Mouse (Mus musculus) CH12.LX (cell line): ENCODE results near the gene Rab29. TPM values are rescaled to one million over a fixed set of nuclear protein-coding genes. Genes with fewer than 3 reads are reported as not detected.

Source experiments
- DNase-seq: peaks from one replicate; pipeline ENCODE4 v3.0.0-alpha.2; 2013; ENCODE audit errors: extremely low read depth
- H3K27ac ChIP-seq: 2 replicates; pipeline ENCODE4 v1.5.1; 2012; ENCODE audit warnings: low read depth, mild to moderate bottlenecking, control low read depth, moderate library complexity; ENCODE audit not compliant: insufficient read depth
- H3K27me3 ChIP-seq: replicated peaks from 2 replicates; pipeline ENCODE3; 2012; ENCODE audit warnings: inconsistent platforms
- H3K36me3 ChIP-seq, 2 experiments: replicated peaks in 1 of 2; 2 replicates each; pipeline versions ENCODE3 to v1.6.1; 2012; ENCODE audit warnings: inconsistent platforms in 1 of 2, low read length in 1 of 2, mild to moderate bottlenecking in 1 of 2, mixed read lengths in 1 of 2, moderate library complexity in 1 of 2; ENCODE audit not compliant: control insufficient read depth in 1 of 2, insufficient read depth in 1 of 2
- H3K4me1 ChIP-seq, 2 experiments: 2 replicates each; pipeline ENCODE4 v1.6.1; 2012; ENCODE audit warnings: inconsistent platforms in 1 of 2, moderate library complexity in 1 of 2; ENCODE audit not compliant: insufficient read depth in 2 of 2, control insufficient read depth in 1 of 2
- H3K4me2 ChIP-seq: 2 replicates; pipeline ENCODE4 v1.6.1; 2012; ENCODE audit warnings: low read depth, mild to moderate bottlenecking, control low read depth; ENCODE audit not compliant: poor library complexity, insufficient read depth, severe bottlenecking
- H3K4me3 ChIP-seq, 3 experiments: fragments of 150-350 bp in 1 of 3; sonication (generic) in 1 of 3; replicated peaks in 1 of 3; 2 replicates each; pipeline versions ENCODE3 to v1.5.1; 2011 to 2012; ENCODE audit warnings: low read depth in 2 of 3, low read length in 2 of 3, mild to moderate bottlenecking in 2 of 3, moderate library complexity in 2 of 3, control low read depth in 1 of 3, improper control_type of control experiment in 1 of 3, inconsistent platforms in 1 of 3, mixed read lengths in 1 of 3; ENCODE audit not compliant: poor library complexity in 1 of 3
- H3K79me2 ChIP-seq: replicated peaks from 2 replicates; pipeline ENCODE4 v1.6.1; 2012; ENCODE audit warnings: mild to moderate bottlenecking, moderate library complexity; ENCODE audit not compliant: control insufficient read depth, poor library complexity, insufficient read depth, severe bottlenecking; ENCODE audit errors: extremely low read depth
- H3K9ac ChIP-seq: 2 replicates; pipeline ENCODE4 v1.6.1; 2012; ENCODE audit warnings: low read depth, mild to moderate bottlenecking, control low read depth, moderate library complexity; ENCODE audit not compliant: insufficient read depth
- H3K9me3 ChIP-seq: replicated peaks from 2 replicates; pipeline ENCODE3; 2012; ENCODE audit warnings: low read length, inconsistent platforms, mixed read lengths
- EP300 ChIP-seq: IDR thresholded peaks from 2 replicates; pipeline ENCODE4 v1.6.1; 2011; ENCODE audit warnings: low read length, improper control_type of control experiment
- ETS1 ChIP-seq: conservative IDR thresholded peaks from 2 replicates; pipeline ENCODE4 v1.6.1; 2012; ENCODE audit warnings: low read depth, mild to moderate bottlenecking, inconsistent platforms, low read length, improper control_type of control experiment, moderate library complexity
- IRF4 ChIP-seq: IDR thresholded peaks from 2 replicates; pipeline ENCODE4 v1.6.1; 2014; ENCODE audit warnings: low read depth, mild to moderate bottlenecking, inconsistent platforms, low read length, improper control_type of control experiment
- JUN ChIP-seq: IDR thresholded peaks from 2 replicates; pipeline ENCODE4 v1.6.1; 2011; ENCODE audit warnings: low read depth, mild to moderate bottlenecking, low read length, improper control_type of control experiment, moderate library complexity; ENCODE audit not compliant: insufficient read depth
- MEF2A ChIP-seq: IDR thresholded peaks from 2 replicates; pipeline ENCODE4 v1.6.1; 2014; ENCODE audit warnings: low read depth, mild to moderate bottlenecking, inconsistent platforms, low read length, improper control_type of control experiment, borderline replicate concordance
- MYC ChIP-seq: IDR thresholded peaks from 2 replicates; pipeline ENCODE4 v1.6.1; 2011; ENCODE audit warnings: low read depth, mild to moderate bottlenecking, improper control_type of control experiment, low read length
- NRF1 ChIP-seq: IDR thresholded peaks from 2 replicates; pipeline ENCODE4 v1.6.1; 2014; ENCODE audit warnings: low read depth, mild to moderate bottlenecking, inconsistent platforms, low read length, improper control_type of control experiment, moderate library complexity
- PAX5 ChIP-seq: IDR thresholded peaks from 2 replicates; pipeline ENCODE4 v1.6.1; 2012; ENCODE audit warnings: low read length, inconsistent platforms, mixed read lengths
- POLR2A ChIP-seq: IDR thresholded peaks from 2 replicates; pipeline ENCODE4 v1.6.1; 2011; ENCODE audit warnings: low read depth, mild to moderate bottlenecking, improper control_type of control experiment, low read length
- USF1 ChIP-seq: IDR thresholded peaks from 2 replicates; pipeline ENCODE4 v1.6.1; 2014; ENCODE audit warnings: low read depth, mild to moderate bottlenecking, inconsistent platforms, low read length, improper control_type of control experiment
- USF2 ChIP-seq: conservative IDR thresholded peaks from 2 replicates; pipeline ENCODE4 v1.6.1; 2011; ENCODE audit warnings: low read depth, low read length, improper control_type of control experiment
- ZC3H11A ChIP-seq: IDR thresholded peaks from 2 replicates; pipeline ENCODE4 v1.6.1; 2012; ENCODE audit warnings: low read depth, mild to moderate bottlenecking, inconsistent platforms, low read length, improper control_type of control experiment
- ZNF384 ChIP-seq: IDR thresholded peaks from 2 replicates; pipeline ENCODE4 v1.6.1; 2012; ENCODE audit warnings: low read depth, low read length, improper control_type of control experiment, inconsistent platforms
- dilution Hi-C: fragments of 300-500 bp; cut with MboI; formaldehyde crosslinking; loops from 2 replicates; pipeline ENCODE4 v1.14.3; 2020; ENCODE audit warnings: low sequenced_read_pairs; ENCODE audit not compliant: extremely low pct_unique_long_range_greater_than_20kb, extremely low pct_ligation_motif_present
- in situ Hi-C: fragments of 300-500 bp; cut with MboI; formaldehyde crosslinking; loops from 3 replicates; pipeline ENCODE4 v1.14.3; 2019; ENCODE audit warnings: low sequenced_read_pairs, low pct_ligation_motif_present, low pct_unique_long_range_greater_than_20kb, mixed read lengths
- polyA plus RNA-seq: library from polyadenylated mRNA; unstranded; fragments of >175 nt; gene quantifications from 2 replicates; pipeline ENCODE4 v1.2.1, GENCODE M21; 2012; ENCODE audit warnings: low read depth; ENCODE audit not compliant: insufficient read length
- total RNA-seq, 2 experiments: library from RNA; depleted of rRNA; stranded (reverse); fragments of 300-350 nt in 1 of 2; fragments of >200 nt in 1 of 2; gene quantifications; 2 replicates each; pipeline ENCODE4 v1.2.3; 2012 to 2014

Rab29 gene
- total and polyA plus RNA-seq, 3 experiments: 10.8 to 16.4 (median 14.8) TPM

GRCm38 (mm10) chr1:131891436-131891835, 24.4 kb downstream of the Rab29 start:
- dilution Hi-C loops (no loop called here), in situ Hi-C loops (no loop called here)
- TF ChIP-seq JUN (no peak), MYC (no peak), ETS1 (no peak), ZNF384 (no peak), IRF4 (no peak), NRF1 (no peak), POLR2A (no peak), USF2 (no peak), USF1 (no peak), PAX5 (no peak)
- Histone ChIP-seq H3K4me2 (no peak overlapping the region), H3K4me1 (peaks cover 0 to 4% of the 10 kb centered on the region in 2 experiments; a peak in 1 of 4 replicates), H3K9me3 (no peaks in the 10 kb centered on the region), H3K79me2 (no peaks in the 10 kb centered on the region), H3K27me3 (no peaks in the 10 kb centered on the region), H3K4me3 (no peak overlapping the region), H3K9ac (no peak overlapping the region), H3K27ac (no peak overlapping the region), H3K36me3 (no peaks in the 10 kb centered on the region)
- no peak for DNase-seq

- in situ Hi-C loops (no loop called here), dilution Hi-C loops (no loop called here)
- no peaks in the 10 kb centered on the region for H3K27me3 ChIP-seq
- TF ChIP-seq ZNF384: peak; percentile 81
- TF ChIP-seq PAX5: no peak
- TF ChIP-seq USF1: no peak
- no peaks in the 10 kb centered on the region for H3K79me2 ChIP-seq
- DNase-seq: no peak
- no peaks in the 10 kb centered on the region for H3K36me3 ChIP-seq
- no peak overlapping the region for H3K4me2 ChIP-seq
- no peak overlapping the region for H3K9ac ChIP-seq
- no peak overlapping the region for H3K27ac ChIP-seq
- H3K4me1 ChIP-seq: peaks cover 0 to 36% of the 10 kb centered on the region in 2 experiments; a peak in 2 of 4 replicates
- H3K4me3 ChIP-seq: no peak overlapping the region
- no peaks in the 10 kb centered on the region for H3K9me3 ChIP-seq
Measured at GRCm38 (mm10) chr1:131902679-131903078, 35.7 kb downstream of the Rab29 start.

GRCm38 (mm10) chr1:131903251-131903650, 36.2 kb downstream of the Rab29 start:
- in situ Hi-C loops: no loop called here
- no peaks in the 10 kb centered on the region for H3K36me3 ChIP-seq
- no peaks in the 10 kb centered on the region for H3K79me2 ChIP-seq
- no peaks in the 10 kb centered on the region for H3K9me3 ChIP-seq
- peaks cover 0 to 36% of the 10 kb centered on the region in 2 experiments; a peak in 2 of 4 replicates for H3K4me1 ChIP-seq
- dilution Hi-C loops: no loop called here
- no peak overlapping the region for H3K4me3 ChIP-seq
- no peak for TF ChIP-seq ZC3H11A
- TF ChIP-seq MEF2A: peak; percentile 85; the same call in 1 of the 2 replicates
- peak; percentile 38; the same call in 1 of the 2 replicates for TF ChIP-seq ETS1
- TF ChIP-seq EP300: no peak
- TF ChIP-seq POLR2A: no peak
- TF ChIP-seq IRF4: peak; percentile 30; the same call in 1 of the 2 replicates
- no peak overlapping the region for H3K4me2 ChIP-seq
- DNase-seq: peak; percentile 56
- H3K27me3 ChIP-seq: no peaks in the 10 kb centered on the region
- H3K27ac ChIP-seq: no peak overlapping the region
- H3K9ac ChIP-seq: no peak overlapping the region
